Mouse (Mus musculus) C2C12 (cell line): Measurements from ENCODE around the gene Itga2b. TPM values are rescaled to one million over a fixed set of nuclear protein-coding genes. Genes with fewer than 3 reads are reported as not detected.
A peak's percentile ranks its signal among the peaks of the same experiment; 100 is the strongest.

Experiments
- H3K27me3 ChIP-seq: one replicate; pipeline ENCODE4 v1.6.1; 2011; ENCODE audit not compliant: control insufficient read depth, insufficient read depth, insufficient read length
- H3K36me3 ChIP-seq: one replicate; pipeline ENCODE4 v1.6.1; 2011; ENCODE audit not compliant: control insufficient read depth, insufficient read depth
- H3K4me3 ChIP-seq: one replicate; pipeline ENCODE4 v1.5.1; 2011; ENCODE audit warnings: mild to moderate bottlenecking, control low read depth; ENCODE audit not compliant: poor library complexity, insufficient read depth, severe bottlenecking
- H3K79me2 ChIP-seq: one replicate; pipeline ENCODE4 v1.6.1; 2011; ENCODE audit not compliant: control insufficient read depth, insufficient read depth
- H3K79me3 ChIP-seq: one replicate; pipeline ENCODE4 v1.6.1; 2011; ENCODE audit warnings: low read depth, control low read depth
- H3ac ChIP-seq: one replicate; pipeline ENCODE3; 2011; ENCODE audit warnings: low read depth; ENCODE audit not compliant: control insufficient read depth, insufficient read length
- CEBPB ChIP-seq: IDR thresholded peaks from one replicate; pipeline ENCODE4 v1.6.1; 2011; ENCODE audit warnings: low read depth, mild to moderate bottlenecking, control low read depth, moderate library complexity
- CTCF ChIP-seq: IDR thresholded peaks from one replicate; pipeline ENCODE4 v1.5.1; 2011; ENCODE audit not compliant: control insufficient read depth, insufficient read depth, insufficient read length
- FOSL1 ChIP-seq: IDR thresholded peaks from one replicate; pipeline ENCODE4 v1.8.0; 2011; ENCODE audit warnings: mild to moderate bottlenecking, low read length; ENCODE audit not compliant: poor library complexity, insufficient read depth, severe bottlenecking
- MAX ChIP-seq: IDR thresholded peaks from one replicate; pipeline ENCODE4 v1.6.1; 2011; ENCODE audit warnings: mild to moderate bottlenecking, control low read depth
- MYOD1 ChIP-seq: IDR thresholded peaks from one replicate; pipeline ENCODE4 v1.6.1; 2011; ENCODE audit warnings: low read depth; ENCODE audit not compliant: control insufficient read depth, insufficient read length
- MYOG ChIP-seq: IDR thresholded peaks from one replicate; pipeline ENCODE4 v1.6.1; 2011; ENCODE audit not compliant: control insufficient read depth, insufficient read length; ENCODE audit errors: extremely low read depth
- USF1 ChIP-seq: IDR thresholded peaks from one replicate; pipeline ENCODE4 v1.6.1; 2011; ENCODE audit warnings: low read depth, mild to moderate bottlenecking, control low read depth, moderate library complexity
- polyA plus RNA-seq: library from polyadenylated mRNA; unstranded; fragments of >200 nt; fragmentation: generic; extraction: Trizol; gene quantifications from one replicate; pipeline ENCODE4 v1.2.1, GENCODE M21; 2012; ENCODE audit warnings: missing spikeins

Gene Itga2b
- polyA plus RNA-seq, 1 experiment, result 1.3 TPM

GRCm38 (mm10) chr11:102453131-102453530 lies 16.8 kb downstream of the Itga2b start:
- H3K4me3 ChIP-seq, result no peak overlapping the region
- no peaks in the 10 kb centered on the region for H3K79me2 ChIP-seq
- H3K27me3 ChIP-seq, result peaks cover 30% of the 10 kb centered on the region
- no peak overlapping the region for H3ac ChIP-seq
- no peaks in the 10 kb centered on the region for H3K36me3 ChIP-seq
- no peak for TF ChIP-seq FOSL1
- TF ChIP-seq MAX, result no peak
- no peak for TF ChIP-seq CEBPB
- no peak for TF ChIP-seq CTCF
- no peak for TF ChIP-seq MYOG
- TF ChIP-seq USF1, result no peak
- no peak for TF ChIP-seq MYOD1
- no peaks in the 10 kb centered on the region for H3K79me3 ChIP-seq

DNA sequence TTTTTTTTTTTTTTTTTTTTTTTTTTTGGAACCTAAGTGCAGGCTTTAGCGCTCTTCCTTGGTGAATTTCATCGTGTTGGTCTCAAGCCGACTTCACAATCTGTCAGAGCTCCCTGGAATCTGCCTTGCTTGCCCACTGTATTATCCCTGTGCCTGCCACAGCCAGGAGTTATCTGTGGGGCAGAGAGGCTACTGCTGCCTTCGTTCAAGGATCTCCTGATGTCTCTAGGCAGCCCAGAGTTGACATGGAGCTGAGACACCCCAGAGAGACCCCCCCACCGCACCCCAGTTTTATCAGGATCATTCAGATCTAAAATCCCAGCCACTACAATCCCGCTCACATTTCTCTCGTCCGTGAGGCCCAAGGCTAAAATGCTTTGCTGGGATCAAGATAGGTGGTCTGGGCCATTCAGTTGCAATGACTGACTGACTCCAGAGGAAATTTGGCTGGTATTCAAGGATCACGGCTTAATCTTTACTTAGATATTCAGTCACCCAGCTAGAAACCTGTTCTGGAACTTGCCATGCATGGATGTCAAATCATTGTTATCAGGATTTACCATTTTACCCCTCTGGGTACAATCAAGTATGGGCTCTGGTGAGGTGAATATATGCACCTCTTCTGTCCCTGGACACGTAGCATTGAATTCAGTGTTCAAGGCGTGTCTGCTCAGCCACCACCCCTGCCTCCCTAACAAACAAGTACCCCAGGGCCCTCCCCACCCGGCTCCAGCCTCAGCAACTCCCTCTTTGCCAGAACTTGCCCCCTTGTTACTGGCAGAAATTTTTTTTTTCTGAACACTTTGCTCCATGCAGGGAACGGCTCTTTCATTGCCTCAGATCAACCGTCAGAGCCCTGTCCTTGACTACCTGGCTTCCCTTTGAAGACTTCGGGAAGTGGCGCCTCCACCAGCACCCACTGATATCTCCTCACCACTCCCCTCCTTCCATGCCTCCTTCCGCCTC lies 20.6 kb downstream of the Itga2b start:
- Histone ChIP-seq H3K79me2 (no peaks in the 10 kb centered on the region), H3K79me3 (no peaks in the 10 kb centered on the region), H3ac (no peak overlapping the region), H3K27me3 (peaks cover 35% of the 10 kb centered on the region), H3K4me3 (no peak overlapping the region), H3K36me3 (no peaks in the 10 kb centered on the region)
- TF ChIP-seq USF1, result no peak
- no peak for TF ChIP-seq MYOD1
- no peak for TF ChIP-seq MYOG

DNA sequence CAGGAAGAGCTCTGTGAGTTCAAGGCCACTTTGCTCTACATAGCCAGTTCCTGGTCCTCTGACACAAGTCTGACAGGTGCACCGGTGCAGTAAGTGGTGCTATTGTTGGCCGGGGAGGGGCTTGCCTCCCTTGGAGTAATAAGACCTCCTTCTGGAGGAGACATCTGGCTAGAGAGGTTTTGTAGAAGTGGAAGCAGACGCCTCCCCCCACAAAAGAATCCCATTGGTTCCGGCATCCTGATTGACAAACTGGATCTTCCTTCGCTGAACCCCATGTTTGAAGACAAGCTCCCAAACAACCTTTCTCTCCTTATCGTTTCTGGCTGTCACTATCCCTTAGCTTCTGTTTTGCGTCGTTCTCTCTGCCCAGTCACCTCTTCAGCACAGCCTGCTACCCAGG lies 21.6 kb downstream of the Itga2b start:
- H3K79me3 ChIP-seq, result no peaks in the 10 kb centered on the region
- TF ChIP-seq CTCF (no peak), USF1 (no peak), MAX (no peak), CEBPB (no peak), MYOG (no peak), FOSL1 (no peak), MYOD1 (no peak)
- no peak overlapping the region for H3ac ChIP-seq
- no peaks in the 10 kb centered on the region for H3K79me2 ChIP-seq
- H3K36me3 ChIP-seq, result no peaks in the 10 kb centered on the region
- no peak overlapping the region for H3K4me3 ChIP-seq
- H3K27me3 ChIP-seq, result peaks cover 35% of the 10 kb centered on the region

DNA sequence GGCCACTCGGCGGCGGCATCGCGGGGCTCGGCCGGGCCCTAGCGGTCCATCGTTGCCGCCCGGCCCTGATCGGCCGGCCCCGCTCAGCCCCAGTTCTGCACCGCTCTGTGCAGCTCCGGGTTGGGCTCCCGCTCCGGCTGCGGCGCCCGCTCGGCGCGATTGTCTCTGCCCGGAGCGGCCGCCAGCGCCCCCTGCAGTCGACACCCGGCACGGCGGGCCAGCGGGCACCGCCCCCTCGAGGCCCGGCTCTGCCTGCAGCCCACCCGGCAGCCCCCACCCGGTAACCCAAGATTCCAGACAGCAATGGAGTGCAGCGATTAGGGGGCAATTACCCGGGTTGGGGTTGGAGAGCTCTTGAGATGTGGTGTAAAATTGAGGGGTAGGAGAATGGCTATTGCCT lies 22.4 kb downstream of the Itga2b start, which contains the start of gene Fam171a2:
Gene Fam171a2 (minus strand): TSS at position 186 of the 400 bp plus-strand sequence.
- H3K79me2 ChIP-seq, result no peaks in the 10 kb centered on the region
- no peaks in the 10 kb centered on the region for H3K79me3 ChIP-seq
- TF ChIP-seq CEBPB (no peak), CTCF (peak; percentile 97)
- peak within 1 kb of the TSS; percentile 89 for H3ac ChIP-seq
- peak within 1 kb of the TSS; percentile 46 for H3K4me3 ChIP-seq
- peaks cover 32% of the 10 kb centered on the region for H3K27me3 ChIP-seq
- no peaks in the 10 kb centered on the region for H3K36me3 ChIP-seq

DNA sequence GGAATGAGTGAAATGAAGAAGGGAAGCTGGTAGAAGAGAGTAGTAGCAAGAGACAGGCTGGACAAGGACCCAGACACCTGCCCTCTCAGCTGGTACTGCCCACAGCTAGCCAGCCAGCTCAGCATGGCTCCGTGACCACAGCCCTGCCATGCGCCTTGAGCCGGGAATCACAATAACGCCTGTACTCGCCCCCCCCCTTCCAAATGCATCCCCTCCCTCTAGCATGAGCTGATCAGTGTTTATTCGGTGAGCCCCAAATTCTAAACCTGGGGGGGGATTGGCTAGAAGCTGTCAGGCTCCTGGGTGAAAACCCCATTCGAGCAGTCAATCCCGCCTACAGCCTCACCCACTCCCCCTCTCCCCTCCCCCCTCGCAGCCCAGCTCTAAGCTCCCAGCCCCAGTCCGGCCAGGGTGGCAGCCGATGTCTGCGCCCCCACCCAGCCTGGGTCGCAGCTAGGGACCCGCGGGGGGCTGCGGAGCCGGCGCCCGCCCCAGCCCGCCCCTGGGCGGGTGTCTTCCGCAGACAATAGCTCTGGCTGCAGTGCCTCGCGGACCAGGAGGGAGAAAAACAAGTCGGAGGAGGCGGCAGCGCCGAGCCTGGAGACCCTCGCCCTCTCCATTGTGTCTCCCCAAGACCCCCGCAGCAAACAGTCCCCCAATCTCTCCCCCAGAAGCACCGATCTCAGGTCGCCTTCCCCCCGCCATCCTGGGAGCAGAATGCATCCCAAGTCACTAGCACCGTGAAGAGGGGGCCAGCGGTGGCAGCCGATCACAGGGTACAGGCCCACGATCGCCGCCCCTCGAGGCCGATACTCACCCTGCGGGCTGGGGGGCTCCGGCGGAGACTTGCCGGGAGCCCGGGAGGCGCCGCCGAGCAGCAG lies 23.1 kb downstream of the Itga2b start:
- Histone ChIP-seq H3K79me2 (no peaks in the 10 kb centered on the region), H3ac (peak overlapping the region; percentile 89), H3K79me3 (no peaks in the 10 kb centered on the region), H3K36me3 (no peaks in the 10 kb centered on the region), H3K4me3 (peak overlapping the region; percentile 46), H3K27me3 (peaks cover 26% of the 10 kb centered on the region)
- peak; percentile 44 for TF ChIP-seq MYOD1
- TF ChIP-seq MAX, result no peak

DNA sequence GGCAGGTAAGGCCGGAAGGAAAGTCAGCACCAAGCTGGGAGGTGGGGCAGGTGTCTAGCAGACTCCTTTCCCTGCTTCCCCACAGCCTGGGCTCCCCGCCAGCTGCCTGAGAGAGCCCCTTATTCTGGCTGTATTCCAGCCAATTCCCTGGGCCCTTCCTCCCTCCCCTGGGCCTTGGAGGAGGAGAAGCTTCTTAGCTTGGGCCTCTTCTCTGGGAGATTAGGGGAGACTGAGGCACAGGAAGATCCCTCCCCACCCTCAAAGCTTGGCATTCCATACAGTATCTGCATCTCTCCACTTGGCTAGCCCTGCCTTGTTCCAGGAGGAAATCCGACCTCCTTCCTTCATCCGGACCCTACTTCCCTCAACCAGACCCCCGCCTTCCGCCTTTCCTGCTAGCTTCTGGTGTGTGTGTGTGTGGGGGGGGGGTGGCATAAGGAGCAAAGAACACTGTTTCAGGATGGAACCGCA lies 24.0 kb downstream of the Itga2b start:
- TF ChIP-seq MYOD1, result no peak
- no peaks in the 10 kb centered on the region for H3K36me3 ChIP-seq
- H3K4me3 ChIP-seq, result no peak overlapping the region
- H3ac ChIP-seq, result no peak overlapping the region
- peaks cover 26% of the 10 kb centered on the region for H3K27me3 ChIP-seq
- no peaks in the 10 kb centered on the region for H3K79me2 ChIP-seq
- no peaks in the 10 kb centered on the region for H3K79me3 ChIP-seq
